Mouse (Mus musculus): ENCODE results near the gene Ppp1r12c. TPM values are rescaled to one million over a fixed set of nuclear protein-coding genes. Genes with fewer than 3 reads are reported as not detected.
A peak's percentile ranks its signal among the peaks of the same experiment; 100 is the strongest.
"Not testable (repeated sequence)": the region's sequence is repeated elsewhere in the genome, so short reads cannot be mapped to it uniquely, and the experiment has no call there.

Ppp1r12c gene
- polyA plus RNA-seq, 1 experiment from 2014 or later: 72.5 TPM

DNA sequence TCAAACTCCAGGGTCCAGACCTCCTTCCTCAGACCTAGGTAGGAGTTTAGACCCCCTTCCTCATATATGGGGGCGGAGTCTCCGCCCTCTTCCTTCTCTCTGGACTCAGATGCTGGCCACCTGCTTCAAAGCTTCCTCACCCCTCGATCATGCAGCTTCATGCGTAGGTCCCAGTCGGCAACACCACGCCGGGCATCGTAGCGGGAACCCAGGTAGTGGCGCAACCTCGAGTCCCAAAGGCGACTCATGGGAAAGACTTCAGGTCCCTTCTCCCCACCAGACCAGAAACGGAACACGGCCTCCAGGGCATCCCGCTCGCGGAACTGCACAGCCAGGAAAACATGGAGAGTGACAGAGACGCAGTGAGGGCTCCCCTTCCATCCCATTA, 25.8 kb upstream of the Ppp1r12c start:
- Histone ChIP-seq H3K27ac (no peak overlapping the region), H3K4me1 (peaks cover 10% of the 10 kb centered on the region), H3K27me3 (replicated peaks) (peaks cover 19% of the 10 kb centered on the region; the same call in 1 of the 2 replicates), H3K9me3 (no peaks in the 10 kb centered on the region), H3K36me3 (no peaks in the 10 kb centered on the region), H3K4me2 (replicated peaks) (peak overlapping the region; percentile 58), H3K9ac (no peak overlapping the region), H3K4me3 (no peak overlapping the region)
- WGBS: 56% methylated on average over 18 of the region's 18 CpGs
- ATAC-seq (ENCODE audit: low FRiP score, low read depth): no peak

DNA sequence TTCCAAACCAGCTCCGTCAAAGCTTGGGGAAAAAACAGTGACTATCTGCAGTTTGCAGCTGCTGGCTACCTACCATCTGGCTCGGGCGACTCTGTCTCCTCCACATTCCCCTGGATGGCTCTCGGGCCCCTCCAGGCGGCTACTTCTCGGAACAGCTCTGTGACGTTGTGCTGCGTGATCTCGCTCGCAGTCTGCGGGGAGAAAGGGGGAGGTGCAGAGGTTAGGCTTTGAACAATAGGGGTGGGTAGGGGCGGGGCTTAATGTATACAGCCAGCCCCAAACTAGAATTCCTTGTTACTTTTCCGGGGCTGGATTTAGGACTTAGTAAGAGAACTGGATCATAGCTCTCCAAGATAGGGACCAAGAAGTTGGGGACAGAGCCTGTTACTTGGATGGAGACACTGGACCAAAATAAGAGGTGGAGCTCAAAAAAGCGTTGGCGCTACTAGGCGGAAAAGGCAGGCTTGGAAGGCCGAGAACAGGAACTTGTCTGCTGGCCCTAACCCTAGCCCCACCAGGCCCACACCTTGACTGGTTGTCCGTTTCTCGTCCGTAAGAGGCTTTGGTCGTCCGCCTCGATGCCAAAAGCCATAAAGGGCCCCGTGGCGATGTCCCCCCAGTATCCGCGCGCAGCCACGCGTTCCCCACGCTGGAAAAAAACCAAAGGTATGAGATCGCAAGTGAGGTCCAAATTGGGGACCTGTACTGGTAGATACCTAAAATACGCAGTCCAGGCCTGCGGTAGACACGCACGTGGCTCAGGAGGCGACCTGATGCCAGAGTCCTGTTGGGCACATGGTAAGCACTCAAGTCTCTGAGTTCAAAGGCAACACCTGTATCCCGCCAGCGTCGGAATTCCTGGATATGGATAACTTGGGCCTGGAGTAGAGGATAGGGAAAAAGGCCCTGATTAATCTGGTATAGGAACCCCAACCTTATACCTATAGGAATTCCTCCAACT, 25.1 kb upstream of the Ppp1r12c start:
- H3K27me3 ChIP-seq (replicated peaks): peaks cover 18% of the 10 kb centered on the region
- peak overlapping the region; percentile 58 for H3K4me2 ChIP-seq (replicated peaks)
- peaks cover 6% of the 10 kb centered on the region for H3K4me1 ChIP-seq
- H3K9me3 ChIP-seq: no peaks in the 10 kb centered on the region
- no peak overlapping the region for H3K27ac ChIP-seq
- peak; percentile 90 for ATAC-seq (ENCODE audit: low FRiP score, low read depth)
- H3K4me3 ChIP-seq: peak overlapping the region; percentile 18
- WGBS: 28% methylated on average over 40 of the region's 40 CpGs
- H3K36me3 ChIP-seq: no peaks in the 10 kb centered on the region
- H3K9ac ChIP-seq: peak overlapping the region; percentile 30; the same call in 1 of the 2 replicates

DNA sequence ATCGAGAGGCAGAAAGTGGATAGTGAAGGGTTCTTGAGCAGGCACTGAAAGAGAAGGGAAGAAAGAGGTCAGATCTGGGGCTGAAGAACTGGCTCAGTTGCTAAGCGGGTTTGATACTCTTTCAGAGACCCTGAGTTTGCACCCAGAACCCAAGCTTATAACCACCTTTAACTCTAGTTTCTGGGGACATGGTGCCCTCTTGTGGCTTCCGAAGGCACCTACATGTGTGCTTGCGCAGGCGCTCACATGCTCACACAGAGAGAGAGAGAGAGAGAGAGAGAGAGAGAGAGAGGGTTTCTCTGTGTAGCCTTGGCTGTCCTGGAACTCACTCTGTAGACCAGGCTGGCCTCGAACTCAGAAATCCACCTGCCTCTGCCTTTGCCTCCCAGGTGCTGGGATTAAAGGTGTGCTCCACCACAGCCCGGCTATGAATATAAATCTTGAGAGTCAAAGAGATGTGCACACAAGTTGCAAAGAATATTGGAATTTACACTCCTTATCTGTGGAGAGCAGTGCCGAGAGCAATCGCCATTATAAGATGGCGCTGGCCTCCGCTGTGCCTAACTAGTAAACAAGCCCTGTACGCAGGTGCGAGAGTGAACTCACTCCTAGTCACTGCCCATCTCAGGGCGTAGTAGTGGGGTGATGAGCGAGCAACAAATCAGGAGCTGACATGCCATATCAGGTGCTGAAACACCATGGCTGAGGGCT, 22.9 kb upstream of the Ppp1r12c start, which contains the start of gene Tnni3:
Gene Tnni3 (minus strand): TSS at position 18 of the 711 bp plus-strand sequence.
- H3K4me2 ChIP-seq (replicated peaks); H3K4me3 ChIP-seq; ATAC-seq (ENCODE audit: low FRiP score, low read depth): not testable (repeated sequence)

DNA sequence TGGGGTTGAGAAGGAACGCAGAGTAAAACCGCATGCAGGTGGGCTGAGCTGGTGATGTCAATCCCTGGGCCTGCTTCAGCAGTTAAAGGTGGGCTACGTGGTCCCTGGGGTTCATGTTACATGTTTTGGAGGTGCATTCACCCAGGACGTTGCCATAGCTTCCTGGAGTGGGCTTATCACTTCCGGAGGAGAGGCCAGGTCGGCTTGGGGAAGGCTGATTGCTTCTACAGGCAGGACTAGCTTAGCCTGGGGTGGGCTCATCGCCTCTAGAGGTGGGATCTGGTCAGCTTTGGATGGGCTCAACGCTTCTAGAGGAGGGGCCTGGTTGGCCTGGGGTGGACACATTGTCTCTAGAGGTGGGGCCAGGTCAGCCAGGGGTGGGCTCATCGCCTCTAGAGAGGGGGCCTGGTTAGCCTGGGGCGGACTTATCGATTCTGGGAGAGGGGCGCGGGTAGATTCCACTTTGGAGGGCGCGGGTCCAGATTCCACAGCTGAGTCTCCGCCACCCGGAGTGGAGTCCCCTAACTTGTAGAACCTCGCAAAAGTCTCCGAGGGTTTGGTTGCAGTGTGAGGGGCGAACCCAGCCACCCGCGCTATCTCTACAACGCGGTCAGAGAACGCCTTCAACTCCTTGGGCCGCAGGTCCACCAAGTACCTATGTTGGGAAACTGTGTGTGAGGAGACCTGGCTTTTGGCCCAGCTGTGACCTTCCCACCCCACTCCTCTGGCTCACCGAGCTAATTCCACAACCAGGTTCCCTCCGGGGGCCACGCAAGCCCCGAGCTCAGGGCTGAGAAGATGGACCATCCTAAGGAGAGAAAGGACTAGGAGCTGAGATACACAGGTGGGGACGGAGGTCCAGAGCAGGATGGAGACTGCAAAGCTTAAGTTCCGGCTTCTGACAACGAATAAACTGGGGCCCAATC, 22.0 kb upstream of the Ppp1r12c start:
- Histone ChIP-seq H3K9me3 (no peaks in the 10 kb centered on the region), H3K27me3 (replicated peaks) (peaks cover 24% of the 10 kb centered on the region), H3K27ac (no peak overlapping the region), H3K36me3 (no peaks in the 10 kb centered on the region), H3K4me3 (no peak overlapping the region), H3K9ac (no peak overlapping the region), H3K4me1 (peaks cover 6% of the 10 kb centered on the region), H3K4me2 (replicated peaks) (no peak overlapping the region)
- ATAC-seq (ENCODE audit: low FRiP score, low read depth): no peak
- 91% methylated on average over 33 of the region's 33 CpGs for WGBS

More for the DNA sequence above, 22.9 kb upstream of the Ppp1r12c start, which contains the start of gene Tnni3:
- H3K4me1 ChIP-seq, H3K9ac ChIP-seq, H3K27ac ChIP-seq, H3K9me3 ChIP-seq, H3K36me3 ChIP-seq: not testable (repeated sequence)
- 74% methylated on average over 15 of the region's 15 CpGs for WGBS
- H3K27me3 ChIP-seq (replicated peaks): peaks cover 24% of the 10 kb centered on the region

DNA sequence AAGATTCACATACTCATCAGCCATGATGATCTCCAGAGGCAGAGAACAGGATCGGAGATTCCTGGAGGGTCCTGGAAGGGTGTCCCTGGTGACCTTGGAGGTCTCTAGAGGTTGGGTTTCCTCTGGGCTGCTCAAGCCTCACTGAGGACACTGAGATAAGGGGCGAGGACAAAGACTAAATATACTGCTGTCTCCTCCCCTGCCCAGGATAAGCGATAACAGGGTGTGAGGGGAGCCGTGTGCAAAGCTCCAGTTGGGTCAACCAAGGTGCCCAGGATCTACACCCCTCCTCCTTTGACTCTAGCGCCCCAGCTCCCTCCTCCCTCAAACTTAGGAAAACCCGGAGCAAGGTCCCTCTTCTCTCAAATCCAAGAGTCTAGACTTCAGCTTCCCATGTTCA, 20.8 kb upstream of the Ppp1r12c start:
- WGBS: 85% methylated on average over 6 of the region's 6 CpGs
- H3K4me2 ChIP-seq (replicated peaks): no peak overlapping the region
- H3K27ac ChIP-seq: no peak overlapping the region
- H3K4me3 ChIP-seq: no peak overlapping the region
- H3K27me3 ChIP-seq (replicated peaks): peaks cover 18% of the 10 kb centered on the region
- no peak overlapping the region for H3K9ac ChIP-seq
- no peaks in the 10 kb centered on the region for H3K9me3 ChIP-seq
- H3K4me1 ChIP-seq: peaks cover 6% of the 10 kb centered on the region
- H3K36me3 ChIP-seq: no peaks in the 10 kb centered on the region
- no peak for ATAC-seq (ENCODE audit: low FRiP score, low read depth)

DNA sequence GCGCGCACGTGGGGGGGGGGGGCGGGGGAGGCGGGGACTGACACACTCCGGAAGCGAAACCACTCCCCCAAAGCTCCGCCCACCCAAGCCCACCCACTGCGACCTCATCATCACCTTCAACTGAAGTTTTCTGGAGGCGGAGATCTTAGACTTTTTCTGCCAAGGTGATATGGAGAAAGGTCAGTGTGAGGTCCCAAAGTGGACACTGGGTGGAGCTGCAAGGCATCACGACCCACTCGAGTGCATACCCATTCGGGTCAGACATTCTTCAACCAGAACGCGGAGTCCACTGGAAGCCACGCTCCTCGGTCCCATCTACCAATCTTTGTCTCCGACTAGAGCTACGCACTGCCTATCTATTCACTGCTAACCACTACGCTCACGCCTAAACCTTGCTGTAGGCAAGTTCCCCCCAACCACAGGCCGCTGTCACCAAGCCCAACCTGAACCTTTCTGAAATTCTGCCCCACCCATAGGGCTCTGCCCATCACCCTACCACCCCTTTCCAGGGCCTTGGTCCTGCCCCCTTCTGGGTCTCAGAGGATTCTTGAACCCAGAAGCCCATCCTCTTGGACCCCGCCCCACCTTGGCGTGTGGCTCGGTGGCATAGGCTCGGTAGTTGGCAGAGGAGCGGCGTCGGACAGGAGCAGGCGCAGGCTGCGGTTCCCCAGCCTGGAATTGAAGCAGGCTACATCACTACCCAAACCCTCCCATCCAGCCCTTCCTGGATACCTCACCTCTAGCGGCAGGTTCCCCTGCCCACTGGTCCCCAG, 19.9 kb upstream of the Ppp1r12c start:
- WGBS: 29% methylated on average over 32 of the region's 32 CpGs
- Histone ChIP-seq H3K4me3 (no peak overlapping the region), H3K27ac (no peak overlapping the region), H3K4me2 (replicated peaks) (peak overlapping the region; percentile 56), H3K36me3 (no peaks in the 10 kb centered on the region), H3K9me3 (no peaks in the 10 kb centered on the region), H3K4me1 (peaks cover 8% of the 10 kb centered on the region), H3K27me3 (replicated peaks) (peaks cover 14% of the 10 kb centered on the region), H3K9ac (peak overlapping the region; percentile 35; the same call in 1 of the 2 replicates)
- ATAC-seq (ENCODE audit: low FRiP score, low read depth): no peak

DNA sequence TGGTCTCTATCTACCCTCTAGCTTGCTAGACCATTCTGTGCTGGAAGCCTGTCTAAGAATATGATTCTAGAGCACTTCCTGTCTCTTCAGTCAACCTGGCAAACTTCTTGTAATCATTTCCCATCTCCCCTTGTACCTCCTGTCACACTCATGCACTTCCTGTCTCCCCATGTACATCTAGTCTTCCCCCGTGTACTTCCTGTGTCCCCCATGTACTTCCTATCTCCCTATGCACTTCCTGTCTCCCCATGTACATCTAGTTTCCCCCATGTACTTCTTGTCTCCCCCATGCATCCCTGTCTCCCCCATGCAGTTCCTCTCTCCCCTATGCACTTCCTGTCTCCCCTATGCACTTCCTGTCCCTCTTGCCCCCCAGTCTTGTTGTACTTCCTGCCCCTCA, 17.0 kb upstream of the Ppp1r12c start:
- no peak for ATAC-seq (ENCODE audit: low FRiP score, low read depth)

DNA sequence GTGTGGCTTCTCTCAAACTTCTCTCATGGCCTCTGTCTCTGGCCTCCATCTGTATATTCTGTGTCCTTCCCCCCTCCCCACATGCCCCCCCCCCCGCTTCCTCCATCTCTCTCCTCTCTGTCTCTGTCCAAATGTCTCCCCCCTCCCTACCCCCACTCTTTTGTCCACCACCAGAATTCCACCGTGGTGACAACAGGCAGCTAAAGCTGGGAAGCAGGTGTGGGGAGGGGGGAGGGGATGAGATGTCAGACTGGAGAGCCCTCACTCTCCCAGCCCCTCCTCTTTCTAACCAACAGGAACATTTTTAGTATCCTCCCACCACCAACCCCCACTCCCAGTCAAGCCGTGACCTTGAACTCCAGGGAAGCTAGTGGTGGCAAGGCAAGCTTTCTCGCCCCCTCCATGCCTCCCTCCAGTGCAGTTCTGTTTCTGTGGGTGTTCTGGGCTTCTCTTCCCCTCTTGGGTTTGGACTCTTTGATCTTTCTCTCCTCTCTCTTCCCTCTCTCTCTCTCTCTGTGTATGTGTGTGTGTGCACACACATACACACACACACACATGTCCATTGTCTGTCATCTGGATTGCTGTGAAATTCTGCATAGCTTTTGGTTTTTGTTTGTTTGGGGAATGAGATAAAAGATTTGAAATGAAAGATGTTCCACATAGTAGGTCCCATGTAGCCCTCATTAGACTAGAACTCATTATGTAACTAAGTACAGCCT, 15.0 kb upstream of the Ppp1r12c start, which contains the start of gene Tnnt1:
Gene Tnnt1 (minus strand): TSS at position 51 of the 719 bp plus-strand sequence.
- no peak within 1 kb of the TSS for H3K4me3 ChIP-seq
- H3K9ac ChIP-seq: no peak within 1 kb of the TSS
- 16% methylated on average over 4 of the region's 4 CpGs for WGBS
- H3K9me3 ChIP-seq: no peaks in the 10 kb centered on the region
- no peak within 1 kb of the TSS for H3K4me2 ChIP-seq (replicated peaks)
- no peak within 1 kb of the TSS for H3K27ac ChIP-seq
- ATAC-seq (ENCODE audit: low FRiP score, low read depth): 0 out of 2 replicates have a peak, but pooled peaks have one; percentile 34
- peaks cover 10% of the 10 kb centered on the region for H3K4me1 ChIP-seq
- H3K36me3 ChIP-seq: no peaks in the 10 kb centered on the region
- peaks cover 8% of the 10 kb centered on the region for H3K27me3 ChIP-seq (replicated peaks)

More for the DNA sequence above, 17.0 kb upstream of the Ppp1r12c start:
- Histone ChIP-seq H3K36me3 (no peaks in the 10 kb centered on the region), H3K27ac (no peak overlapping the region), H3K9me3 (no peaks in the 10 kb centered on the region), H3K4me1 (peaks cover 10% of the 10 kb centered on the region), H3K4me3 (no peak overlapping the region), H3K9ac (no peak overlapping the region), H3K27me3 (replicated peaks) (peaks cover 14% of the 10 kb centered on the region), H3K4me2 (replicated peaks) (no peak overlapping the region)
- 76% methylated on average over 1 of the region's 1 CpGs for WGBS

DNA sequence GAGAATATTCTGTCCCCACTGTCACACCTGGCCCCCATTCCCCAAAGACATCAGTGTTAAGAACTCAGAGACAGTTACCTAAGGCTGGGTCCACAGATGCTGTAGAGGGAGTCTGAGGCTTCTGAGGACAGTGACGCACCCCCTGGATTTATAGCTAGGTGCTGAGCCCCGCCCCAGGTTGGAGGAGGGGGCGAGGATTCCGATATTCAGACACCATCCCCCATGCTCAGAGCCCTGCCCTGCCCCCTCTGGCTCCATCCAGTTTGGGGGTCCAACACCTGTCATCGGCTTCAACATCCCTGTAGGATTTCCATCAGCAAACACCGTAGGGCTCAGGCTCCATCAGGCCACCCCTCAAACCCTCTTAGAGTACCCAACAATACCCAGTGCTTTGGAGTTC, 14.4 kb upstream of the Ppp1r12c start:
- no peak overlapping the region for H3K27ac ChIP-seq
- 49% methylated on average over 6 of the region's 6 CpGs for WGBS
- 0 out of 2 replicates have a peak, but pooled peaks have one; percentile 18 for ATAC-seq (ENCODE audit: low FRiP score, low read depth)
- no peaks in the 10 kb centered on the region for H3K9me3 ChIP-seq
- H3K9ac ChIP-seq: no peak overlapping the region
- peaks cover 10% of the 10 kb centered on the region for H3K4me1 ChIP-seq
- peaks cover 7% of the 10 kb centered on the region for H3K27me3 ChIP-seq (replicated peaks)
- H3K4me2 ChIP-seq (replicated peaks): no peak overlapping the region
- no peaks in the 10 kb centered on the region for H3K36me3 ChIP-seq
- no peak overlapping the region for H3K4me3 ChIP-seq

DNA sequence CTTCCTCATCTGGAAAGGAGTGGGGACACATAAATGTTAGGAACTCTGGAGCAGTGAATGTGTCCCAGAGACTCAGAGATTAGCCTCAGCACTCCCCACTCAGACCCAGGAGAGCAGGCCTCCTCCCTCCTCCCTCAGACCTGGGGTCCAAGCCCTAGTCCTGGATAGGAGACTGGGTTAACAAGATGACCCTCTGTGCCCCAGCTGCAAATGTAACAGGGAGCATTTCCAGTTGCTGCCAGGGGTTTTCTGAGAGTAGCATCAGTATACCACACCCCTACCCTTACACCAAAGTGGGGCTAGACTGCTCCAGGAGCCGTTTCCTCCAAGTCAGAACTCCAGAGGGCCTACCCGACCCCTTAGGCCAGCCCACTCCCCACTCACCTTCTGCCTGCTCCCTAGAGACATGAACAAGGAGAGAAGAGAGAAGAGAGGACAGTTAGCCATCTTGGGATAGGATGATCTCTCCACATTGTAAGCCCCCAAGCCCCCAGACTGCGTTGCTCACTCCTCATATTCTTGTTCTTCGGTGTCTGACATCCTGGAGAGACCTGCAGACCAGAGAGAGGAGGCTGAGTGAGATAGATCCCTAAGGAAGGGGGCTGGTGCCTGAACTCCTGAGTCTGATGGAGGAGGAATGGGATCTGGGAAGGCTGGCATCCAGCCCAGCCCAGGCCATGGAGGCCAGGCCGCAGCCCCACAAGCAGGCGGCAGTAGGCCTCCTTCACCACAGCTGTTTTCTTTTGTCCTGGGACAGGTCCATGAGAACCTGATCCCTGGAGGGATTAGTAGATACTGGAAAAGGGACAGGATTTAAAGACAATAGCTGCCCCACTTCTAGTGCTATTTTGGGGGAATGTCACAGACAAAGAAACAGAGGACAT, 12.6 kb upstream of the Ppp1r12c start:
- no peaks in the 10 kb centered on the region; the same call in 1 of the 2 replicates for H3K27me3 ChIP-seq (replicated peaks)
- H3K9ac ChIP-seq: no peak overlapping the region
- H3K4me2 ChIP-seq (replicated peaks): no peak overlapping the region
- H3K4me3 ChIP-seq: no peak overlapping the region
- H3K4me1 ChIP-seq: peaks cover 16% of the 10 kb centered on the region
- H3K27ac ChIP-seq: no peak overlapping the region
- no peaks in the 10 kb centered on the region for H3K9me3 ChIP-seq
- H3K36me3 ChIP-seq: no peaks in the 10 kb centered on the region
- WGBS: 66% methylated on average over 6 of the region's 6 CpGs
- ATAC-seq (ENCODE audit: low FRiP score, low read depth): no peak
